Mouse (Mus musculus) T-cell, adult 2 months (primary cell): ENCODE measurements around the gene Adprm.
"Not testable (repeated sequence)": the region's sequence is repeated elsewhere in the genome, so short reads cannot be mapped to it uniquely, and the experiment has no call there.

Experiments used
- DNase-seq: peaks from one replicate; pipeline ENCODE4 v3.0.0; 2022; ENCODE audit warnings: low spot score

Gene Adprm

GRCm38 (mm10) chr11:67052321-67052952, at the start of gene Adprm, which contains the start of gene Sco1:
Gene Adprm, minus strand, starts transcription at chr11:67052594.
Gene Sco1, plus strand, starts transcription at chr11:67052670.
- DNase-seq = peak; percentile 87

DNA sequence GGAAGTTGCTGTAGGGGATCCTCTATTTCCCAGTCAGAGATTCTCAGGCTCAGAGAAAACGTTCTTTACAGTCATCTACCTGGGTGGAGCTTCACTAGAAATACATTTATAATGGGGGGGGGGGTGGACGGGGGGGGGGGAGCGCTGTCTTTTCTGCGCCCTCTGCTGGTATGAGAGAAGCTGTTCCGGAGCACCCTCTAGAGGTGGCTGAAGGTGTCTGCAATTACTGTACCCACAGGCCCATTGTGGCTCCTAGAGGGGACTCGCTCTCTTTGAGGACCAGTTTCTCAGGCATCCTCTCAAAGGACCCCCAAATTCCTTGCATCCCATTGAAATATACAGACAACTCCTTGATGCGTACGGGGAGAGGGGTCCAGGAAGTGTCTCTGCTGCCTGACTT, 49.3 kb upstream of the Adprm start:
- peak; percentile 37 for DNase-seq

GRCm38 (mm10) chr11:67100169-67100568, 47.8 kb upstream of the Adprm start:
- peak; percentile 14 for DNase-seq

- DNase-seq = no peak
Observed at GRCm38 (mm10) chr11:67099241-67099640, 46.8 kb upstream of the Adprm start.

- no peak for DNase-seq
Observed at GRCm38 (mm10) chr11:67098427-67098826, 46.0 kb upstream of the Adprm start.

- DNase-seq = no peak
Observed at GRCm38 (mm10) chr11:67097709-67098108, 45.3 kb upstream of the Adprm start.

DNA sequence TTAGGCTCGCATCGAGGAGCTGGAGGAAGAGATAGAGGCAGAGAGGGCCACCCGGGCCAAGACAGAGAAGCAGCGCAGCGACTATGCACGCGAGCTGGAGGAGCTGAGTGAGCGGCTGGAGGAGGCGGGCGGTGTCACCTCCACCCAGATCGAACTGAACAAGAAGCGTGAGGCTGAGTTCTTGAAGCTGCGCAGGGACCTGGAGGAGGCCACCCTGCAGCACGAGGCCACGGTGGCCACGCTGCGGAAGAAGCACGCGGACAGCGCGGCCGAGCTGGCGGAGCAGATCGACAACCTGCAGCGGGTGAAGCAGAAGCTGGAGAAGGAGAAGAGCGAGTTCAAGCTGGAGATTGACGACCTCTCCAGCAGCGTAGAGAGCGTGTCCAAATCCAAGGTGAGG, 42.1 kb upstream of the Adprm start:
- DNase-seq = no peak

DNA sequence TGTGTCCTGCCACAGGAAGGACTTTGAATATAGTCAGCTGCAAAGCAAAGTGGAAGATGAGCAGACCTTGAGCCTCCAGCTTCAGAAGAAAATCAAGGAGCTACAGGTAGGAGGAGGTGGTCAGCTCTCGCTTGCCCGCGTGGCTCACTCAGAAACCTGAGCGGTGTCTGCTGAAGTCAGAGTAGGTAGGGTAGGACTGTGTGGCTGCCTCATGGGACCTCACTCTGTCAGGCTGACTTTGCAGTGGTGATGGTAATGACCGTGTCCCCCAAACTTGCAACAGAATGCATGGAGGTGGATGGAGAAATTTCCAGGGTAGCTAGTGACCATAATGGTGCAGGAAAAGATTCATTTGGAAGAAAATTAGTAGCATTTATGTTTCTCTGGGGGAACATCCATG, 41.3 kb upstream of the Adprm start:
- no peak for DNase-seq

DNA sequence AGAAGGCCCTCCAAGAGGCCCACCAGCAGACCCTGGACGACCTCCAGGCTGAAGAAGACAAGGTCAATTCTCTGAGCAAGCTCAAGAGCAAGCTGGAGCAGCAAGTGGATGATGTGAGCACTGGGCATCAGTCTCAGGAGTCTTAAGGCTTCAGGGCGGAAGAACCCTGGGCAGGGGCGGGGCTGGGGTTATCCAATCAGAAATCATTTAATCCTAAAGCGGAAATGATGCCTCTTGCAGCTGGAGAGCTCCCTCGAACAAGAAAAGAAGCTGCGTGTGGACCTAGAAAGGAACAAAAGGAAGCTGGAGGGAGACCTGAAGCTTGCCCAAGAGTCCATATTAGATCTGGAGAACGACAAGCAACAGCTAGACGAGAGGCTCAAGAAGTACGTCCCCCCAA, 40.8 kb upstream of the Adprm start:
- DNase-seq = no peak

- DNase-seq = not testable (repeated sequence)
Observed at GRCm38 (mm10) chr11:67092354-67092753, 40.0 kb upstream of the Adprm start.

DNA sequence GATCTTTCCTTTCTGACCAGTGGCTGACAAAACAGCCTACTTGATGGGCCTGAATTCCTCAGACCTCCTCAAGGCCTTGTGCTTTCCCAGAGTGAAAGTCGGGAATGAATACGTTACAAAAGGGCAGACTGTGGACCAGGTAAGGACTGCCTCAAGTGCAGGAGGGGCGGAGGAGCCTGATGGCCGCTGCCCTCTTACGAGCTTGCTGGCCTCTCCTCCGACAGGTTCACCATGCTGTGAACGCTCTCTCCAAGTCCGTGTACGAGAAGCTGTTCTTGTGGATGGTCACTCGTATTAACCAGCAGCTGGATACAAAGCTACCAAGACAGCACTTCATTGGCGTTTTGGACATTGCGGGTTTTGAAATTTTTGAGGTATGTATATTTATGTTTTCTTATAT, 34.8 kb upstream of the Adprm start:
- DNase-seq = no peak

DNA sequence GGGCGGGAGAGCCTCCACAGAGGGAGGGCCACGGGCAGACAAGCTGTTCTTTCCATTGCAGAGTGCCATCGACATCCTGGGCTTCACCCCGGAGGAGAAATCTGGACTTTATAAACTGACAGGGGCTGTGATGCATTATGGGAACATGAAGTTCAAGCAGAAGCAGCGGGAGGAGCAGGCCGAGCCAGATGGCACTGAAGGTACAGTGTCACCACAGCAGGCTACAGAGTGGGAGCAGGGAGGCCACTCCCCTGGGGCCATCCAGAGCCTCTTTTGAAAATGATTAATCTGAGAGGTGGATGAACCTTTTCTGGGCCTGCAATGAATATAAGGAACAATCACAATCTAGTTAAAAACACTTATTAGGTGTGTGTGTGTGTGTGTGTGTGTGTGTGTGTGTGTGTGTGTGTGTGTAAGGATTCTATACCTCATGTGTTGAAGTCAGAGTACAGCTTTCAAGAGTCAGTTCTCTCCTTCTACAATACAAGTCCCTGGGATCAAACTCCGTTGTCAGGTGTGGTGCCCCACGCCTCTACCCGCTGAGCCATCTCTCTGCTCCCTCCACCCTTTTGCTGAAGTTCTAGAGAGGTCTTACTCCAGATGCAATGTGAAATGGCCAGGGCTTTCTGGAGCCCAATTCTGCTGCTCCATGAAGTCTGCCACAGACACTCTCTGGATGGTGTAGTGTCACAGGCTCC, 34.2 kb upstream of the Adprm start:
- DNase-seq = no peak

GRCm38 (mm10) chr11:67085489-67085888, 33.1 kb upstream of the Adprm start:
- DNase-seq = peak; percentile 63

DNA sequence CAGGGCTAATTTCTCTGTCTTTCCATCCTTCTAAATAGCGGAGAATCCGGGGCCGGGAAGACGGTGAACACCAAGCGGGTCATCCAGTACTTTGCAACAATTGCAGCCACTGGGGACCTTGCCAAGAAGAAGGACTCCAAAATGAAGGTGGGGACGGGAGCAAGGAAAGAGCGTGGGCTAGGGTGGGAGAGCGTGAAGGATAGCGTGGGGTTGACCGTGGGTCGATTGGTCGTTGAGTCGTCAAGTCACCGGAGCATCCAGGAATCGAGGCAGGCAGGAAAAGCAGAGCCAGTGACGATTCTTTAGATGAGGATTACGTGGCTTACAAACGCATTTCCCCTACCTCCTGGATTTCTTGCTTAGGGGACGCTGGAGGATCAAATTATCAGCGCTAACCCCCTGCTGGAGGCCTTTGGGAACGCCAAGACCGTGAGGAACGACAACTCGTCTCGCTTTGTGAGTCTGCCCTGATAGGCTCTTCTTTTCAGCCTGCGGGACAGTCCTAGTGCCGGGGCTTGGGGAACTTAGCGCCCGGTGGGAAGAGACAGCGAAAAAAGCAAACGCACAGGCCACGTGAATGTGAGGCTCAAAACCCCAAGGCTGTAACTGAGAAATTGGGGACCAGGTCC, 31.4 kb upstream of the Adprm start:
- DNase-seq = no peak

- no peak for DNase-seq
Observed at GRCm38 (mm10) chr11:67083239-67083638, 30.8 kb upstream of the Adprm start.

DNA sequence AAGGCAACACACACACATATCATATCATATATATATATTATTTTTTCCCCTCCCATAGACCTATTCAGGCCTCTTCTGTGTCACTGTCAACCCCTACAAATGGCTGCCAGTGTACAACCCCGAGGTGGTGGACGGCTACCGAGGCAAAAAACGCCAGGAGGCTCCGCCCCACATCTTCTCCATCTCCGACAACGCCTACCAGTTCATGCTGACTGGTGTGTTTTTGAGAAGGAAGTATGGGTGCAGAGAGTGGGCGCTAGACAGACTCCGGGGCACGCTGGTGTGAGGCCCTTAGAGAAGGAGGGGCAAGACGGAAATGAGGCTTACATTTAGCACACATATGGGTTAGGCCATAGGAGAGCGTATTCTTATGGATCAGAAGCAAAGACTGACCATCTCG, 30.4 kb upstream of the Adprm start:
- no peak for DNase-seq

DNA sequence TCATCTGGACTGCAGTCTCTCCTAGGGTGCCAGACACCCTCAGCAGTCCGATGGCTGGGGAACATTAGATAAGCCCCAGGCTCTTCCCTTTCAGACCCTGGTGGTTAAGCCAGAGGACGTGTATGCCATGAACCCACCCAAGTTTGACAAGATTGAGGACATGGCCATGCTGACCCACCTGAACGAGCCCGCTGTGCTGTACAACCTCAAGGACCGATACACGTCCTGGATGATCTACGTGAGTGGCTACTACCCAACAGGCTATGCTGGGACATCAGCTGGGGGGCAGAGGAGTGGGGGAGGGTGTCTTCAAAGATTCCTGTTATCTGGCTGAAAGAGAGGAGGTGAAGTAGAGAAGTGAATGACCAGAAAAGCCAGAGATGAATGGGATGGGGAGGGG, 29.8 kb upstream of the Adprm start:
- no peak for DNase-seq

- DNase-seq = no peak
Observed at GRCm38 (mm10) chr11:67081125-67081649, 28.8 kb upstream of the Adprm start.

GRCm38 (mm10) chr11:67080168-67080567, 27.8 kb upstream of the Adprm start:
- peak; percentile 28 for DNase-seq

GRCm38 (mm10) chr11:67079740-67080139, 27.3 kb upstream of the Adprm start:
- DNase-seq = no peak

DNA sequence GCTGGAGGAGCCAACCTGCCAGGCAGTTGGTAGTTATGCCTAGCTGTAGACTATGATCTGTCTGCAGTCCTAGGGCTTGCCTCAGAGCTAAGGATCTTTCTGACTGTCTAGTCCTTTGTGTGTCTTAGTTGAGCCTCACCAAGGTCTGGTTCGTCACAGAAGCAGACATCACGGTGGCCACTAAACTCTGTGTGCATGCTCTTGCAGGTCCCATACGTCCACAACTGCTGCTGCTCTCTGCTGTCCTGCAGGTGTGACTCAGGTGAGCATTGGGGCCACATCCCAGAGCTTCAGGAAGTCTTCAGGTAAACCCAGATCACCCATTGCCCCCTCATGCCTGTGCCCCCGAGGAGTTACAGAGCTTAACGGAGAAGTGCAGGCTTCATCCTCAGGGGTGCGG, 26.5 kb upstream of the Adprm start:
- no peak for DNase-seq

- DNase-seq = no peak
Observed at GRCm38 (mm10) chr11:67078000-67078399, 25.6 kb upstream of the Adprm start, which contains the start of gene Myh3. Gene Myh3, plus strand, starts transcription at chr11:67078300.

DNA sequence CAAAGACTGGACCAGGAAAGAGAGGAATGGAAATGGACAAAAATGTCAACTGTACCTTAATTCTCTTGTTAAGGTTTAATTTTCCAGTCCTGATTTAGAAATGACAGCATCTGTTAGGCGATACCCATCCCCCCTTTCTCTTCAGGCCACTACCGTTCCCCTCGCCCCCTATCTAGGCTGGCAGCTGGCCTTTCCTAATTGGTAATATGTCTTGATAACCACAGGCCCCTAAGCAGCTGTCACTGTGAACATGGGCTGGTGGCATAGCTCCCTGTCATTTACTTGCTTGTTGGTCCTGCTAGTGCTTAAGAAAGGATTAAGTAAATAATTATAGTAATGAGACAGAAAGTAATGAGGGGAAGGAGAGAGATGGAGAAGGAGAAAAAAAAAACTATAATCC, 25.0 kb upstream of the Adprm start:
- no peak for DNase-seq
